Mouse (Mus musculus): ENCODE measurements around the gene Ttf2. TPM values are rescaled to one million over a fixed set of nuclear protein-coding genes. Genes with fewer than 3 reads are reported as not detected.

The Ttf2 gene
- polyA plus RNA-seq, 1 experiment from 2014 or later, result 36.0 TPM

DNA sequence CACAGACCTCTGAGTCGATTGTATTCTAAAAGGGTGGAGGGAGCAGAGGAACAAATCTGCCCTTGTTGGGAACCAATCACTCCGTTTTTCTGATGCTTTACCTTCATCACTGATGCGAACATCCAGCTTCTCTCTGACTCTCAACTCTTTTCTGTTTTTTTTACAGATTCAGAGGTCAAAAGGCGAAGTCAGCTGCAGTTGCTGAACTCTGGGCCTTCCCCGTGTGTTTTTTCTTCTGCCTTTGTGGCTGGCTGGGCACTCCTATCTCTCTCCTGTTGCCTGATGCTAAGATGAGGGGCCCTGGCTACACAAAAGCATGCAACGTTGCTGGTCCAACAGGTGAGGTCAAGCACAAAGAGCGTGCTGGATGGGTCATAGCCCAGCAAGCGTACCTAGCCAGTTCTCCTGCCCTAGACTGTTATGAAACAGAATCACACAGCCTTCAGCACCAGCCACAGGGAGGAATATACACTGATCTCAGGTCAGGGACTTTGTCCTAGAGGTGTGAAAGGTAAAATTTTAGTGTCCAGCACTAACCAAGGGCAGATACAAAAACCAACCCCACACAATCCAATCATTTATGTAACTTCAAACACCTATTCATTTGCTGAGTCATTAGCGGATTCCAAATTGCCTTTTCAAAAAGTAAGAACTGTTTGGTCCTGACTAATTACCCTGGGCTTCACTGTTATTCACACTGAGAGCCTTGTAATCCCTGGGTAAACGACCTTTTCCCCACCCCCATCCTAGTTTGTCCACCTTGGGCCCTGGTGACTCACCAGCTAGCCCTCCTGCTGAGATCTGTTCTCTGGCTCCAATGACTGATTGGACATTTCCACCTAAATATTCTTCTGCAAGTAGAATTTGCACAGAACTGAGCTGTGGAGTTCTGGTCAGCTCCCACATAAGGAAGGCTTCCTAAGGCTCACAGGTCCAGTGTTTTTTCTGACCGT is 76.8 kb downstream of the Ttf2 start:
- Histone ChIP-seq H3K4me1 (peaks cover 11% of the 10 kb centered on the region), H3K27me3 (ENCODE audit: poor library complexity, severe bottlenecking) (no peaks in the 10 kb centered on the region), H3K9me3 (no peaks in the 10 kb centered on the region), H3K36me3 (replicated peaks) (no peaks in the 10 kb centered on the region), H3K27ac (no peak overlapping the region), H3K4me3 (no peak overlapping the region)
- 61% methylated on average over 11 of the region's 11 CpGs for WGBS
- DNase-seq (ENCODE audit: extremely low spot score, low spot score), result no peak

DNA sequence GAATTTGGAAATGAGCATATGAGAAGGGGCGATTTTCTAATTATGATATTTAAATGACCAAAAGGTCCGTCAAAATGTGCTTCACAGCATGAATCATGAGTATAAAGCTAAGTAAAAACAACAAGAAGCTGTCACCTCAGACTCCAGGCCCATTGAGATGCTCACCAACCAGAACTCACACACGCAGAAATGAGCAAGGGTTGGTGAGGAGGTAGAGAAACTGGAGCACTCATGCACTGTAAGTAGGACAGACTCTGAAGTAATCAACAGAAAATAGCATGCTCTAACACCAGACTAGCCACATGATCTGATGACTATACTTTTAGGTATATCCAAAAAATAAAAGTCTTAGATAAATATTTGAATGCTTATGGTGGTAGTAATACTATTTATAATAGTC is 79.1 kb downstream of the Ttf2 start:
- WGBS, result 93% methylated on average over 3 of the region's 3 CpGs
- no peak overlapping the region for H3K27ac ChIP-seq
- no peaks in the 10 kb centered on the region for H3K27me3 ChIP-seq (ENCODE audit: poor library complexity, severe bottlenecking)
- no peaks in the 10 kb centered on the region for H3K9me3 ChIP-seq
- H3K36me3 ChIP-seq (replicated peaks), result no peaks in the 10 kb centered on the region
- peaks cover 11% of the 10 kb centered on the region for H3K4me1 ChIP-seq
- no peak for DNase-seq (ENCODE audit: extremely low spot score, low spot score)
- no peak overlapping the region for H3K4me3 ChIP-seq

DNA sequence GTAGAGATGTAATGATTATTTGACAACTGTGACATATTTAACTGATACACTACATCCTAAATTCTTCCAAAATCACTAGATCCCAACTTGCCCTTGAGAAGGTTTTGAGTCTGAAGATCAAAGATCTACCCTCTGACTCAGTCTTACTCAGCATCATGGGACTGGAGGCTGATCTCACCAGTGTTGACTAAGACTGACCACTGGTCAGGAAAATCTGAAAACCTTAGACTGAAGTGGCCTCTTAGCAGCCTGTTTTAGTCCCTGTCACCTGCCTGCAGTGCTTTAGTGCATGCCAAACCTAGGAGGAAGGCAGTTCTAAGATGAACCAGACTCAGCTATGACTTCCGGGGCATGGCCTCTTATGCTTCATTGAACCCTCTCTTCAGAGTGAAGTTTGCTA is 80.2 kb downstream of the Ttf2 start:
- WGBS, result 89% methylated on average over 1 of the region's 1 CpGs
- H3K27me3 ChIP-seq (ENCODE audit: poor library complexity, severe bottlenecking), result no peaks in the 10 kb centered on the region
- peaks cover 11% of the 10 kb centered on the region for H3K4me1 ChIP-seq
- H3K4me3 ChIP-seq, result no peak overlapping the region
- no peak for DNase-seq (ENCODE audit: extremely low spot score, low spot score)
- H3K27ac ChIP-seq, result no peak overlapping the region
- no peaks in the 10 kb centered on the region for H3K36me3 ChIP-seq (replicated peaks)
- H3K9me3 ChIP-seq, result no peaks in the 10 kb centered on the region

Other genes starting within 250 kb of the Ttf2 start
- not detected in 2 replicates for gene Vtcn1, start 144.2 kb downstream of the Ttf2 start, polyA plus RNA-seq (2016; fragmentation: Nextera tagmentation; extraction: Ambion mirVana)
- 4.6 and 5.3 TPM in 2 replicates for gene Trim45, start 47.5 kb downstream of the Ttf2 start, polyA plus RNA-seq (2016; fragmentation: Nextera tagmentation; extraction: Ambion mirVana)
- 0.05 TPM in 1 of 2 replicates, not detected in the other for gene Cd101, start 59.9 kb upstream of the Ttf2 start, polyA plus RNA-seq (2016; fragmentation: Nextera tagmentation; extraction: Ambion mirVana)
- gene Ptgfrn, start 140.6 kb upstream of the Ttf2 start, polyA plus RNA-seq (2016; fragmentation: Nextera tagmentation; extraction: Ambion mirVana), result 3.2 and 3.3 TPM in 2 replicates

Data from forebrain, embryonic 10.5 days (tissue).